Mouse (Mus musculus): Measurements from ENCODE around the gene Lctl. TPM values are rescaled to one million over a fixed set of nuclear protein-coding genes. Genes with fewer than 3 reads are reported as not detected.

The Lctl gene
- total RNA-seq (2015) = not detected in 2 replicates
- total RNA-seq (2017) = not detected in 2 replicates

DNA sequence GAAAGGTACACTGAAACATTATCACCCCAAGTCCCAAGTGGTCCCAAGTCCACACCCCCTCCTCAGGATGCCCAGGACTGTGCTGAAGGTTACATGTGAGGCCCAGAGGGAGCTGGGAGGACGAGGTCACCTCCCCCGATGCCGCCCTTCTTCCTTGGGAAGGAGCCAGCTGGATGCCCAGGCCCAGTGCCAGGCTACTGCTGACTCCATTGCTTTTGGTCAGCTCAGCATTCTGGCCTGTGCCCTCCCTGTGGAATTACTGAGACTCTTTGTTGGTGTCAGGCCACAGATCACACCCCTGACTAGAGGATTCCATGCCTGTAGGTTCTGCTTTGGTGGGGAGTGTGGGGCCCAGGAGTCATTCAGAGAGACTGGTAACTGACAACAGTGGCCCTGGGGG lies at the start of gene Lctl:
Gene Lctl, plus strand, starts transcription at position 272 of the 400 bp plus-strand sequence.
- ATAC-seq (ENCODE audit: poor library complexity, severe bottlenecking) = no peak

GRCm38 (mm10) chr9:64067787-64068186 lies 49.2 kb upstream of the Lctl start:
- ATAC-seq (ENCODE audit: poor library complexity, severe bottlenecking) = no peak

- no peak for ATAC-seq (ENCODE audit: poor library complexity, severe bottlenecking)
These were observed 48.4 kb upstream of the Lctl start for GRCm38 (mm10) chr9:64068571-64068970.

DNA sequence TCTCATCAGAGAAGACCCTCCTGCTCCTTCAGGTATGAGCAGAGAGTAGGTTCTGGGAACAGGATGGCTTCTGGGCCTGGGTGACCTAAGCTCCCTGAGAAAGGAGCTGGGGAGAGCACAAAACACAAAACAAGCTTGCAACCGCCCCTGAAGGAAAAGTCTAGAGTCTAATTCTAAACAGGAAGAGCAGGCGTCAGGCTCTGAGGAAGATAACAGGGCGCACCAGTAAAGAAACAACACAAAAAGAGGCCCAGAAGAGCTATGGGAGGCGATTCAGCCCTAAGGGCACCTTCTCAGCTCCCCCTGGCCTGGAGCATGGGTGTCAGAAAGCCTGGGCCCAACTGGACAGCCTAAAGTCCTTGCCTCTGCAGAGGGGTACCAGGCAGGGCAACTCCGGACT lies 47.8 kb upstream of the Lctl start:
- no peak for ATAC-seq (ENCODE audit: poor library complexity, severe bottlenecking)

GRCm38 (mm10) chr9:64070674-64071073 lies 46.3 kb upstream of the Lctl start:
- ATAC-seq (ENCODE audit: poor library complexity, severe bottlenecking) = no peak

GRCm38 (mm10) chr9:64074831-64075230 lies 42.1 kb upstream of the Lctl start:
- ATAC-seq (ENCODE audit: poor library complexity, severe bottlenecking) = no peak

- ATAC-seq (ENCODE audit: poor library complexity, severe bottlenecking) = no peak
These were observed 40.5 kb upstream of the Lctl start for GRCm38 (mm10) chr9:64076412-64076811.

- no peak for ATAC-seq (ENCODE audit: poor library complexity, severe bottlenecking)
These were observed 38.6 kb upstream of the Lctl start for GRCm38 (mm10) chr9:64078386-64078792.

DNA sequence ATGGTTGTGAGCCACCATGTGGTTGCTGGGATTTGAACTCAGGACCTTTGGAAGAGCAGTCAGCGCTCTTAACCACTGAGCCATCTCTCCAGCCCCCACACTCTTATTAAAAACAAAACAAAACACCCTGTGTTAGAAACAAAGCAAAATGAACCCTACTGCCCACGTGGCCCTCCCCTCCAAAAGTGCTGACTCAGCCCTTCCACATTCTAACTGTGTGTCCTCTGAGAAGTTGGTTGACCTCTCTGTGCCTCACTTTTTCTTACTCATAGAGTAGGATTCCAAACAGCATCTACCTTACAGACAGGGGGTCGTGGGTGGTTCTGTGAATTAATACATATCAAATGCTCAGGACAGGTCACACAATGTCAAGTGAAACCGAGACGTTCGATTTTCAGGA lies 37.0 kb upstream of the Lctl start:
- ATAC-seq (ENCODE audit: poor library complexity, severe bottlenecking) = no peak

- 0 out of 2 replicates have a peak, but pooled peaks have one; percentile 34 for ATAC-seq (ENCODE audit: poor library complexity, severe bottlenecking)
These were observed 32.7 kb upstream of the Lctl start for GRCm38 (mm10) chr9:64084231-64084630.

DNA sequence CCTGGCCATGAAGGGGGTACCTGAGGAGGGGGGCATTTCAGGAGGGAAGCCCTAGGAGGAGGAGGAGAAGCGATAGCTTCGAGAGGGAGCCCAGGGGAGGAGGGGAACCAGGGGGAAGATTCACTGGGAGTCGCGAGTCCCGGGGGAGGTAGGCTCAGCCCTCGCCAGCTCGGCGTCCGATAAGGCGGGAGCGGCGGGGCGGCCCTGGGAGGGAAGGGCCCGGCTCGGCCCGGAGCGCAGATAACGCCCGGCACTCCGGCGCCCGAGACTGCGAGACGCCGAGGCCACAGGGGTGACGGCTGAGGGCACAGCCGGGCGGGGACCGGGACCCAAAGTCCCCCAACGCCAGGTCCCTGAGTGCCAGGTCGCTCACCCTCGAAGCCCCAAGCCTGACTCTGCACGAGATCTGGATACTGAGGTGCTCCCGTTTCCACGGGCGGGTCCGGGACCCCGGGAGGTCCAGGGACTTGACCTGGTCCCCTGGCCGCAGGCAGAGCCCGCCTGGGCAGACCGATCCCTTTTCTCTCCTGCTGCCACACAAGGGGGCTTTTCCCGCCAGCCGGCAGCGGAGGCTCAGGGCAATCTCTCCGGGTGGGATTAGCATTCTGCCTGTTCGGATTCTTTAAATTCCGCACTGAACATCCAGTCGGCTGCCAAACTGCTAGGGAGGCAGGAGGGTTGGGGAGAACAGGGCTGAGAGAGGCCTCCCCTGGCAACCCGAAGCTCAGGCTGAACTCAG lies 32.1 kb upstream of the Lctl start:
- no peak for ATAC-seq (ENCODE audit: poor library complexity, severe bottlenecking)

- ATAC-seq (ENCODE audit: poor library complexity, severe bottlenecking) = no peak
These were observed 31.0 kb upstream of the Lctl start for GRCm38 (mm10) chr9:64085976-64086375.

DNA sequence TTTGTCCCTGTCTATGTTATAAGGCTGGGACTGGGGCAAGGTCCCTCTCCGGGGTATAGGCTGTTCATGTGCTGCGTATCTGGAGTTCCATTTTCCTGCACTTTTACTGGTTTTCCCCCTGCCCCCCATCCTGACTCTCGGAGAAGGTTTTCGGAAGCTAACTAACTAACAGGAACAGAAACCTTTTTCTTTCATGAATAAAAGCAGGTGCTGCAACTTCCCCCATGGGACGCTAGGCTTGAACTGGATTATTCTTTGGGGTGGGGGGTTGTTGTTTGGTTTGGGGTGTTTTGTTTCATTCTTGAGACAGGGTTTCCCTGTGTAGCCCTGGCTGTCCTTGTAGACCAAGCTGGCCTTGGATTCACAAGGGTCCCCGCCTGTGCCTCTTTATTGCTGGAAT lies 30.4 kb upstream of the Lctl start:
- peak; percentile 28; the same call in 1 of the 2 replicates for ATAC-seq (ENCODE audit: poor library complexity, severe bottlenecking)

DNA sequence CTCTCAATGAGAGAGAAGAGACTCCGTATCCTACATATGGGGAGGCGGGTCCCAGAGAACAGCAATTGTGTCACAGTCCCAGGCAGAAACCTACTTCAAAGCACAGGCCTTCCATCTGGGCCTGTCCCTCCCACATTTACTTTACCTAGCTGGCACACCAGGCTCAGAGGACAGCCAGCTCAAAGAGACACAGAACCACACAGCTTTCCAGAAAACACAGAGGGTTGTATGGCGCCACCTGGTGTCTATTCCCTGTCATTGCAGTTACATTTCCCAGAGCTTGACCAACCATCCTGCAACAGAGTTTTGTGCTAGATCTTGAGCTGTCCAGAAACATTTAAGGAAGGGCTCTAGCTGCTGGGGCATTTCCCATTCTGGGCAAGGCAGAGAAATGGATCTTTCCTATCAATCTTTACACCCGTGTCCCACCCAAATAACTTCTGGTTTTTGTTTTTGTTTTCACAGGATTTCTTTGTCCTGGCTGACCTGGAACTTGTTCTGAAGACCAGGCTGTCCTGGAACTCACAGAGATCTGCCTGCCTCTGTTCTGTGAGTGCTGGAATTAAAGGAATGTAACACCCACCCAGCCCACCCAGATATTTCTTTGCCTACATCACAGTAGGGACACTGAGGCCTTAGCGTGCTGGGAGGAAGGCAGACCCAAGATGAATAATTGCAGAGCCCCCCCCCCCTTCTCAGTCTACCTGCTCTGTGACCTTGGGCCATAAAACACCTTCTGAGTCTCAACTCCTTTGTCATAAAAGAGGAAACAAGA lies 29.3 kb upstream of the Lctl start:
- peak; percentile 49; the same call in 1 of the 2 replicates for ATAC-seq (ENCODE audit: poor library complexity, severe bottlenecking)

- ATAC-seq (ENCODE audit: poor library complexity, severe bottlenecking) = no peak
These were observed 28.6 kb upstream of the Lctl start for GRCm38 (mm10) chr9:64088346-64088745.

DNA sequence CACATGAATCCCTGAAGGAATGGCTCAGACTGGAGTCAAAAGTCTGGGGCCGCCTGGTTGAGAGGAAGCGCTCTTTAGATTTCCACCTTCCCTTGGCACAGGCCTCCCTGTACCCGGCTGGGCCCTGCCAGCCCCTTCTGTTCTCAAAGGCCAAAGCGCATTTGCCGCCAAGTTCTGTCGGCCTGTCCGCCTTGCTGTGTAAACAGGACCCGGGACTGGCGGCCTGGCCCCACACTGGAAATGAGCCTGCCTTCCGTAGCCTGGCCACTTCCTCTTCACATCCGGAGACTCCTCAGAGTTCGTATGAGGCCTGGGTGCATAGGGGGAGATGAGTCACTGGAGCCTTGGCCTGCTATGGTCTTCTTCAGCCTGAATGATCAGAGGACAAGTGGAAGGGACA lies 27.9 kb upstream of the Lctl start:
- peak; percentile 79 for ATAC-seq (ENCODE audit: poor library complexity, severe bottlenecking)

DNA sequence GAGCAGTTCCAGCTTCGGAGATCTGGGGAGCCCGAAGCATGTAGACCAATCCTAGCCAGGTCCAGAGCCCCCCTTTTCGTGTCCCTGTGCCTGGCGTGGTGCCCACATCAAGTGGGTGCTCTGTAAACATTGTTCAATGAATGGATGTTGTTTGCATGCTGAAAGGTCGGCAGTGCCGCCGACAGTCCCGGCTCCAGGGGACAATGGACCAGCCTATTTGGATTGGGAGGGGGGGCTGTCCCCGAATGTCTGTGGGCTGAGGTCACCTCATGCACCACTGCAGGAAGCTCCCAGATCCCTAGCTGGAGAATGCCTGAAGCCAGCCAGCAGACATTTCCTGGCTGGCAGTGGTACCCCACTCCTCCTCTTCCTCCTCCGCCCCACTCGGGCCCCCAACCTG lies 22.9 kb upstream of the Lctl start:
- no peak for ATAC-seq (ENCODE audit: poor library complexity, severe bottlenecking)

- no peak for ATAC-seq (ENCODE audit: poor library complexity, severe bottlenecking)
These were observed 18.7 kb upstream of the Lctl start for GRCm38 (mm10) chr9:64098282-64098681.

DNA sequence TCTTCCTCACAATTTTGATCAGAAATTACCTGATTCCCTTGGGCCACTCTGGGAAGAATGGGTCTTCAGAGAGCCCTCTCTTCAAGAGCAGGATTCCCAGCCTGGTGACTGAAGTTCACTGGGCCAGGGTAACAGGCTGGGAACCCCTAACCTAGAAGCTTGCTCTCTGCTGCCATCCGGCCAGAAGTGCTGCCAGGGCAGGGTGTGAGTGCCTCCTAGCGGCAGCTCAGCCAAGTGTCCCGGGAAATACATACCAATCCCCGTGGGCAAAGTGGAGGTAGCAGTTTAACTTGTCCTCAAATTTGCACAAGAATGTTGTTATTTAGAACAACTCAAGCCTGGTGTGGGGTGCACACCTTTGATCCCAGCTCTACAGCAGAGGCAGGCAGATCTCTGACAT lies 16.5 kb upstream of the Lctl start:
- peak; percentile 83 for ATAC-seq (ENCODE audit: poor library complexity, severe bottlenecking)

DNA sequence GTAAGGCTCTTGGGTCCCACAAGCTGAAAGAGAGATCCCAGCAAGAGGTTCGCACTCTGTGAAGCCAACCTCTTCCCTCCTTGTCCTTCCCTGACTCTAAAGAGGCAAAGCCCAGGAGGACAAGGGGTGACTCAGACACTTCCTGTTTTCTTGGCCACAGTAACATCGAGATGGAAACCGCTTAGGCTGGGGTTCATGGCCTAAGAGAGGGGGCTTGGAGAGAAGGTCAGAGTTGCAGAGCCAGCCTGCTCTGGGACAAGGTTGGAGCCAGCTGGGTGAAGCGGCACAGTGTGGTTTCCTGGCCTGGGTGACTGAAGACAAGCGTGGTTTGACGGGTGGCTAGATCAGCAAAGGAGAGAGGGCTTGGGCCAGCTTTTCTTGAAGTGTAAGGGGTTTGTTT lies 11.6 kb upstream of the Lctl start:
- peak; percentile 45; the same call in 1 of the 2 replicates for ATAC-seq (ENCODE audit: poor library complexity, severe bottlenecking)

DNA sequence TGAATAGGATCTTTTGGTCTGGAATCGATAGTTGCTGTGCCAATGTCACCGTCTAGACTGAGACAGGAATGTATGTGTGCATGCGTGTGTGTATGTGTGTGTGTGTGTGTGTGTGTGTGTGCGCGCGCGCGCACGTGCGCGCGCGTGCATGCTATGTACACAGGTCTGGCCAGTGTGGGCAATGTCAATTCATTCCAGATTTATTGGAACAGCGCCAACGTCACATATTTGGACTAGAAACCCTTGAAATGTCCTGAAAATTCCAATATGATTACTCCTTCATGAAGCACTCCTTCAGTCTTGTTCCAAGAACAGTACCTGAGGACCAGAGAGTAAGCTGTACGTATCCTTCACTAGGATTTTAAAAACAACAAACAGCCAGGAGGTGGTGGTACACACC lies 6.4 kb upstream of the Lctl start:
- ATAC-seq (ENCODE audit: poor library complexity, severe bottlenecking) = no peak

GRCm38 (mm10) chr9:64114646-64115045 lies 2.3 kb upstream of the Lctl start:
- ATAC-seq (ENCODE audit: poor library complexity, severe bottlenecking) = no peak
